Mouse (Mus musculus): ENCODE measurements around the gene Ppcdc. TPM values are rescaled to one million over a fixed set of nuclear protein-coding genes. Genes with fewer than 3 reads are reported as not detected.
A peak's percentile ranks its signal among the peaks of the same experiment; 100 is the strongest.

Gene Ppcdc
- 1 to 10 TPM; 8.3 TPM for total RNA-seq (2021)

- peak; percentile 92 for DNase-seq
These were observed at the start of gene Ppcdc for GRCm38 (mm10) chr9:57439522-57440295. Gene Ppcdc (minus strand): TSS chr9:57440124.

GRCm38 (mm10) chr9:57487807-57488206, 47.9 kb upstream of the Ppcdc start:
- DNase-seq, result no peak

- DNase-seq, result peak; percentile 91
These were observed 45.9 kb upstream of the Ppcdc start for GRCm38 (mm10) chr9:57485774-57486173.

GRCm38 (mm10) chr9:57468914-57469313, 29.0 kb upstream of the Ppcdc start:
- DNase-seq, result no peak

GRCm38 (mm10) chr9:57467896-57468549, 28.1 kb upstream of the Ppcdc start, which contains the start of gene Scamp5:
Gene Scamp5 (minus strand): TSS chr9:57468060.
- peak; percentile 92 for DNase-seq

- peak; percentile 19 for DNase-seq
These were observed 27.4 kb upstream of the Ppcdc start for GRCm38 (mm10) chr9:57467271-57467771.

GRCm38 (mm10) chr9:57466101-57466500, 26.2 kb upstream of the Ppcdc start:
- no peak for DNase-seq

- DNase-seq, result no peak
These were observed 22.9 kb upstream of the Ppcdc start for GRCm38 (mm10) chr9:57462866-57463265.

GRCm38 (mm10) chr9:57459707-57460106, 19.8 kb upstream of the Ppcdc start:
- DNase-seq, result no peak

- DNase-seq, result no peak
These were observed 13.6 kb upstream of the Ppcdc start for GRCm38 (mm10) chr9:57453516-57453915.

- DNase-seq, result no peak
These were observed 12.9 kb upstream of the Ppcdc start for GRCm38 (mm10) chr9:57452624-57453462.

- no peak for DNase-seq
These were observed 9.8 kb upstream of the Ppcdc start for GRCm38 (mm10) chr9:57449715-57450114.

GRCm38 (mm10) chr9:57440620-57441019, 696 bp upstream of the Ppcdc start:
- DNase-seq, result no peak

- no peak for DNase-seq
These were observed 841 bp downstream of the Ppcdc start for GRCm38 (mm10) chr9:57439083-57439482.

- DNase-seq, result no peak
These were observed 1.9 kb downstream of the Ppcdc start for GRCm38 (mm10) chr9:57437896-57438614.

- DNase-seq, result no peak
These were observed 3.8 kb downstream of the Ppcdc start for GRCm38 (mm10) chr9:57436166-57436565.

- no peak for DNase-seq
These were observed 5.3 kb downstream of the Ppcdc start for GRCm38 (mm10) chr9:57434405-57435165.

GRCm38 (mm10) chr9:57433097-57434032, 6.6 kb downstream of the Ppcdc start:
- DNase-seq, result peak; percentile 90

- no peak for DNase-seq
These were observed 7.4 kb downstream of the Ppcdc start for GRCm38 (mm10) chr9:57432480-57432879.

GRCm38 (mm10) chr9:57431202-57431601, 8.7 kb downstream of the Ppcdc start:
- DNase-seq, result no peak

Data from heart, postnatal 4 days (tissue).